Mouse (Mus musculus) fat pad, adult 2 months (tissue): ENCODE data around the gene Akap2.
A peak's percentile ranks its signal among the peaks of the same experiment; 100 is the strongest.

Experiments
- DNase-seq: peaks from one replicate; pipeline ENCODE4 v3.0.0-alpha.2; 2011; ENCODE audit warnings: low read depth, low spot score; ENCODE audit errors: extremely low read depth

Gene Akap2

DNA sequence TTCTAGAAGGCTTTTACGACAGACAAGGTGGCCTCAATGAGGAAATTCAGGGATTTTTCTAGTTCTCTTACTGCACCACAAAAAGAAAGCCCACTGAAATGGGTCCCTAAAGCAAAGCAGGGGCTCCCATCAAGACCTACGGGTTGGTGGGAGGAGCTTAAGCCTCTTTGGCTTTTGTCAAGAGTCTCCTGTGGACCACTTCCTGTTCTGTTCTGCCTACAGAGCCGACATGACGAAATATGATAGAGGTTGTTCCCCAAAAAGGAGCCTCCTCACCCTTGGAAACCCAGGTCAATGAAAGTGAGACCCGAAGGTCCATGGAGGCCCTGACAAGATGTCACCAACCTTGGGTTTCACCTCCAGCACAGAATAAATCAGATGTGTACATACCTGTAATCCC lies 185.2 kb downstream of the Akap2 start:
- DNase-seq, result no peak

DNA sequence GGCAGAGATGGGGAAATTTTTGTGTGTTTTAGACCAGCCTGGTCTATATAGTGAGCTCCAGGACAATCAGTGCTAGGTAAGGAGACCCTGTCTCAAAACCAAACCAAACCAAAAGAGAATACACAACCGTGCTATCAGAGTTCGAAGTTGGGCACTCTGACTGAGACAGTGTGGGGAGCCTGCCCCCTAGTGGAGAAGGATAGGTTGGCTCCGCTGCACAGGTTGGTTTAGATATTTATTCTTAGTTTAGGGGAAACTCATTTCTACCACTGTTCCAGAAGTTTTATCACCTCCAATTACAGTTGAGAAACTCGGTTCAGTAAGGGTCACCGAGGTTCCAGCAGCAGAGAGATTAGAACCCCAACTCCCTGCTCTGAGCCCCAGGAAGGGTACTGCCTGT lies 186.8 kb downstream of the Akap2 start:
- no peak for DNase-seq

DNA sequence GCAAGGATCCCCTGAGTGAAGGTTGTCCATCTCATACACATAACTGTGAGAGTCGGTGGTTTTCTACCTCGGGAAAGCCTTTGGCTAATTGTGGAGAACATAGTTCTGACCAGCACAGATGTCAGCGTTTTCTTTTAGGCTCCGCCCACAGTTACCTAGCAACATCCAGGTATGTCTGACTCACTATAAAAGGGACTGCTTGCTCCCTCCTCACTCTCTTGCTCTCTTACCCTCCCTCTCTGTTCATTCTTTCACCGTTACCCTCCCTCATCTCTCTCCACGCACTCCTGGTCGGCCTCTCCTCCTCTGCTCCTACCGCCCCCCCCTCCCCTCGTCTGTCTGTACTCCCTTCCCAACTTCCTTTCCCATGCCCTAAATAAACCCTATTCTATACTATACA lies 187.2 kb downstream of the Akap2 start:
- DNase-seq, result no peak

DNA sequence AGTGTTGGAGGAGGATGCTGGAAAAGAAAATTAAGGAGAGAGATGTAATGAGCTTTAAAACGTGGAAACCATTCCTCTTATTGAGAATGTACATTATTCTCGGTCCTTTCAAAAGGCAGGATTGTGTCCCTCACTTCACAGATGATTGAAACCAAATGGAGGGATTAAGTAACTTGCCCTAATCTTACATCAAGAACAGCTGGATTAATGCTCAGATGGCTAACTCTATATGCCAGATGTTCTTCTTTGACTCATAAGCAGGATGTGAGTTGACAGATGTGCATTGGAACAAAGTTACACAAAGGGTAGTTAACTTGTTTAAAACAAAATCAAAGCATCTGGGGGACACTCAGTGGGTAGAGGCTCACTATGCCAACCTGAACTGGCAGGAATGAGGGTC lies 189.3 kb downstream of the Akap2 start:
- DNase-seq, result no peak

DNA sequence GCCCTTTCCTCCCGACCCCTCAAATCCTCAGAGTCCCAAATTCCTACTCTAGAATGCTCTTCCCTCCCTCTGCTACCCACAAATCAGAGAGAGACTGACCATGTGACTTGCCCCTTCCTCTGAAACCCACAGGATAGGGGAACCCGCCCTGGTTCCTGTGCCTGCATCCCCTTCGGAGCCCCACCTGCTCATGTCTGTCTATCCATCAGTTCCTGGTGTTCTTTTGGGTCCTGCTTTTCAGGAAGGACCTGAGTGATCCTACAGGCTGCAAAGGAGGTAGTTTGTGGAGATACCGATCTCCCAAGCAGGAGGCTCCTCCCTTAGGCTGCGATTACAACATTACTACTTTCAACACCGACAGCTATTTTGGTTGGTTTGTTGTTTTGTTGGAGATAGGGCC lies 191.4 kb downstream of the Akap2 start:
- DNase-seq, result no peak

DNA sequence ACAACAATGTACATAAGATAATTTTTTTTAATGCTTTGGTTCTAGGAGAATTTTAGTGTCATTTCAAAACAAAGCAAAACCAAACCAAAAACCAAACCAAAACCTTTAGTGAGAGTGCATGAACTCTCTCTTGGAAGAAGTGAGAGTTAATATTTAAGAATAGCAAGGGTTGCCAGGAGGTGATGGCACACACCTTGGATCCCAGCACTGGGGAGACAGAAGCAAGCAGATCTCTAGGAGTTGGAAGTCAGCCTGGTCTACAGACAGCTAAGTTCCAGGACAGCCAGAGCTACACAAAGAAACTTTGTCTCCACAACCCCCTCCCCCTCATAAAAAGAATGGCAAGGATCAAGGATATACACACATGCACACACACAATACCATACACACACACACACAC lies 195.6 kb downstream of the Akap2 start:
- DNase-seq, result no peak

DNA sequence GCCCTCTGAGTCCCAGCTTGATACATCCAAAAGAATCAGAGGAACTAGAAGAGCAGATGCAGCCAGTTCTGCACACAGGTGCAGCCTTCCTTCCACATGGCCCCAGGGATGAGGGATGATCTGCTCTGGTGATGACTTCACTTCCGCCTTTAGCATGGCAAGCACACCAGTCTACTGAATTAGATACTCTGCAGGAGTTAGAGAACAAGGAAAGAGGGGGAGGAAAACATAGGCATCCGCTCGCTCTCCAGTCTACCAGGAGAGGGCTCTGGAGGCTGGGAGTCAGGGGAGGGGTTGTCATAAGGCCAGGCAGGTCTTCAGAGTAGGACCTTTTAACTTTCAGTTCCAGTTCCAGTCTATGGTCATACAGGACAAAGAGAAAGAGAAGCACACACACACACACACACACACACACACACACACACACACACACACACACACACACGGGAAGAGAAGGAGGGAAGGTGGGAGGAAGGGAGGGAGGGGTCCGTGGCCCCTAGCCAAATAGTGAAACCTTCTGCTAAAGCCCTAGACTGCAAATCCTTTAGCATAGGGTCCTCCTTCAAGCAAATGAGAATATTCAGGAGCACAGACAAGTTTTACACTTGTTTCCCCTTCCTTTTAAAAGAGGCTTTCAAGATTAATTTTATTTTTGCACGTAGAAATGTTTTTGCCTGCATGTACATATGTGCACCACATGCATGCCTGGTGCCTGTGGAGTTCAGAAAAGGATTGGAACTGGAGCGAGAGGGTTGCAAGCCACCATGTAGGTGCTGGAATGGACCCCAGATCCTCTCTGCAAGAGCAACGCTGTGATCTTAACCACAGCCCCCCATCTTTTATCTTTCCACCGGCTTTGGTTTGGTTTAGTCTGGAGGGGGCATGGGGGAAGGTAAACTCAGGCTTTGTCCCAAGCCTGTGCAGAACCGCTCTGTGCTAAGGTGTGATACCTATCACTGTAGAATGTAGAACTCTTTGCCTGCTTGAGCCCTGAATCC lies 197.0 kb downstream of the Akap2 start:
- no peak for DNase-seq

DNA sequence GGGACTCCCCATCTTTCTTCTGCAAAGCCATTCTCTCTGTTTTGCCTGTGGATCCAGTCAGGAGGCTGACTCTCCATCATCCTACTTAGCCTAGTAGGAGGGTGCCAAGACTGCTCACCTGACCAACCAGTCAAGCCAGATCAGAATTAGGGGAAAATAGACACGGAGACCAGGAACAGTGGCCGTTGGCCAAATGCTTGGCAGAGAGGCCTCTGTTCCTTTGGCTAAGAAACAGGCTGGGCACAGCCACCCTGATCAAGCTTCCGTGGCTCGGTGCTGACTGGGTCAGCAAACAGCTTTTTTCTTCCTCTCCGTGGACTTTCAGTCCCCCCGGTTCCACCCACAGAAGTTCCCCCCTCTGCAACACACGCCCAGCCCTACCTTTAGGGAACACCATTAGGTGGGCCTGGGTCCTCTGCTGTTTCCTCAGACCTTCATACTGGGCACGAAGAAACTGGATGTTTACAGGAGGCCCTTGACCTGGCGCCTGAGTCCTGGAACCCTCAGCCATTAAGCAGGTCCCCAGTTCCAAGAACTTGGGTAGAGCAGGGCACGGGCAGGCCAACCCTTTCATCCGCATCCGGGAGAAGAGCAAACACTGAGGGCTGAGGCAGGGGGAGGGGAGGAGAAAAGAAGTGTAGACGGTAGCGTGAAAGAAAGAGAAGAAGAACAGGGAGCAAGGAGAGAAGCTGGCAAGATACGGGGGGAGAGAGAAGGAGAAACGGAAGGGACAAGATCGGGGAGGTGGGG lies 197.9 kb downstream of the Akap2 start:
- peak; percentile 76 for DNase-seq

DNA sequence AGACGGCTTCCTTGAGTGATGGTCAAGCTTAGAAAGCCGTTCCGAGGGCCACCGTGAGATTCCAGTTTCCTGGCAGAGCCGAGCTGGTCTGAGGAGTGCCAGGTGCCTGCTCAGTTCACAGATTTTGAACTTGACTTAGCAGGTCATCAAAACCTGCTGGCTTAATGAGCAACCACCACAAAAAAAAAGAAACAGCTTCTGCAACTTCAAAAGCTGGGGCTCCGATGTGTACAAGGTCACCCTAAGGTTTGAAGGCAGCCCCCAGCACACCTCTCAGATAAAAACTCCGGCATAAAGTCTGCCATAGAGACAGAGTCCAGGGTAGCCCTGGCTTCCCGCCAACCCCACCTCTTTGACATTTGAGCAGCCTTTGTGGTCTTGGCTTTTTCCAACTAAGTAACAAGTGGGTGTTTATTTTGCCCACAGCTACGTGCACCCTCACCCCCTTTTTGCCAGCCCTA lies 198.8 kb downstream of the Akap2 start, which contains the start of gene D630039A03Rik:
Gene D630039A03Rik (minus strand): TSS at position 97 of the 461 bp plus-strand sequence.
- DNase-seq, result no peak

DNA sequence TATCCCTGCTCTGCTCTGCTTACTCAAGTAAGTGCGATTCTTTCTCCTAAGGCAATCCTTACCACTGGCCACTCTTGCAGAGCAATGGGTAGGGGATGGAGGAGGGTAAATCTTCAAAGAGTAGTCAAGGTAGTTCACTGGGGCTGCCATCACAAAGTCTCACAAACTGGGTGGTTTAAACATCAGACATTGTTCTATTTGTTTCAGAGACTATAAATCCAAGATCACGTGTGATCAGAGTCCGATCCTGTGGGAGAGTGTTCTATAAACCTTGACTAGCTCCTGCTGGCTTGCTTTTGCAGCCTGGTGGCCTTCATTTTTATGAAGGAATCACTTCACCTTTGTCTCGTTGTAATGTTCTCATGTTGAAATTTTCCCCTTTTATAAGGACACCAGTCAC lies 199.3 kb downstream of the Akap2 start:
- DNase-seq, result no peak

DNA sequence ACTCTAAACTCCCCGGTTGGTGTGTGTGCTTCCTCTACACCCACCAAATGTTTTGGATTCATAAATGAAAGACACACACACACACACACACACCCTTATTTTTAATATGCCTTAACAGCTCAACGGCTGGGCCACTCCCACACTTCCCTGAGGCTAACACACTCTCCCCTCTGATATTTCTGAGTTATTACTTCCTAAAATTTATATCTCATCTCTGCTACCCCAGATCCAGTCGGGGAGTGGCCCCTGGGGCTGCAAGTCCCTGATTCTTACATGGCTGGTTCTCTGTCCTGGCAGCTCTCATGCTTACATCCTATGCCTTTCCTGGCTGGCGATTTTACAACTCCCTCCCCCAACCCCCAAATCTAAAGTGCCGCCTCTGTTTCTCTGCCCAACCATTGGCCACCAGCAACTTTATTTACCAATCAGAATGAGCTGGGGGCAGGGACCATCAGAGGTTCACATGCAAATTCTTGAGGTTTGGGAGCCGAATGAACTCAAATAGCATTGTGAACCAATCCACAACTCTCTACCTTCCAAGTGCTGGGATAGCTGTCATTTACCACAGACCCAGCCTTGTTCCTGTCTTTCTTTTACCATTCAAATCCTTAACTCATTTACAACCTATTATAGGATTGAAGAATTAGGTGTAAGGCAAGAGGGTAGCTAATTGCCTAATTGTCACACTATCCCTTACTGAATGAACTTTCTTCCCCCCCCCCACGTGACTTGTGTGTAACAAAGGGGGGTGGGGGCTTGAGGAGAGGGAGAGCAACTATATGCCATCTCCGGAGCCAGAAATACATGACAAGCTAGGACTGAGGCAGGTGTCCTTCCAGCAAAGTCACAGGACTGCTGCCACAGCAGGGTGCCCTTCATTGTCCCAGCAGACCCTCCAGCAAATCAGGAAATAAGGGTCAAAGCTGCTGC lies 202.3 kb downstream of the Akap2 start:
- no peak for DNase-seq

DNA sequence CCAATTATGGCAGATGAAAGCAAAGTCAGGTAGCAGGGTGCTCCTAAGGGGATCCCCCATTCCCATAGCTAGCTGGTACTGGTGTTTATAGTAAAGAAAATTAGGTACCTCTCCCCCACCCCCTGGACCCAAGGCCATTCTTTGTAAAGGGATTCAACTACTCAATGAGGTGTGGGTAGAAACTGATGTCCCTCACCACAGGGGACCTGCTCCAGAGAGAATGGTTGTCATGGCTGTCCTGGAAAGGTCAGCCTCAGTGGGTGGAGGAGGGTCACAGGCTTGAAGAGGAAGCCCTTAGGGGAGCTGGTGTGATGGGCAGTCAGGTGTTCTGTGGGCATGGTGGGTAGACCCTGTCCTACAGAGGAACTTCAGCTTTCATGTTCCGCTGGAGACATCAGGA lies 203.1 kb downstream of the Akap2 start:
- DNase-seq, result no peak

DNA sequence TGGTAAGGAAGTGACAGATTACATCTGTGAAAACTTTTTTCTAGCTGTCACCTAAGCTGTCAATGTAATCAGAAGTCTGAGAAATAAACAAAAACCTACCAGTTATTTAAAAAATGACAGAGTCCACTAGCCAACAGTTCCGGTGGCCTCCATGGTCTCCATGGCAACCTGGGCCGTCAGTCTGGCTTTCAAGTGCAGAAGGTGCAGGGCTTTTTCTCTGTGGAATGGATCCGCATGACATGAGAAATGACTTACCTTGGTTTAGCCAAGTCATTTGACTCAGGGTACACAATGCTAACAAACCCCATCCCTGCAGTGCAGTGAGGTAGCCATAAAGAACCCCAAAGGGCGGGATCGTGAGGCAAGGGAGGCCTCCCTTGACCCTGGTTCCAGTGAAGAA lies 204.7 kb downstream of the Akap2 start:
- no peak for DNase-seq

DNA sequence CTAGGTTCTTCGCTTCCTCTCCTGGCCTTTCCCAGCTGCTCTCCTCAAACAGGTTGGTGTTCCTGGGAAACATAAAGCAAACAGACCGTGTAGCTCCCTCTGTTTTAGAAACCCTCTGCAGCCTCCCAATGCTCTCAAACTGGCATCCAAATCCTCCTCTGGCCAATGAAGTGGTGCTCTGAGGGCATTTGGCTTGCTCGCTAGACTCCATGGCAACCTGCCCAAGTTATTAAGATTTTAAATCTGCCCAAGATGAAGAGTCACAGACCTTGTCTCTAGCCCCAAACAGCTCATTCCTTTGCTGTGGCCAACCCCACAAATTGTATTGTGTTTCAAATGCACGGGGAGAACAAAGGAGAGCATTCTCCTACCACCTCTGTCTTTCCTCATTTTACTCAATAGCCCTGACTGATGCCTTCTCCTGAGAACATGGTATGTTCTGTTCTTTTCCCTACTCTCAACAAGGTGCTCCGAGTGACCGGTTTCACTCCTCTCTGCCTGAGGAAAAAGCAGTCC lies 207.2 kb downstream of the Akap2 start:
- DNase-seq, result no peak

DNA sequence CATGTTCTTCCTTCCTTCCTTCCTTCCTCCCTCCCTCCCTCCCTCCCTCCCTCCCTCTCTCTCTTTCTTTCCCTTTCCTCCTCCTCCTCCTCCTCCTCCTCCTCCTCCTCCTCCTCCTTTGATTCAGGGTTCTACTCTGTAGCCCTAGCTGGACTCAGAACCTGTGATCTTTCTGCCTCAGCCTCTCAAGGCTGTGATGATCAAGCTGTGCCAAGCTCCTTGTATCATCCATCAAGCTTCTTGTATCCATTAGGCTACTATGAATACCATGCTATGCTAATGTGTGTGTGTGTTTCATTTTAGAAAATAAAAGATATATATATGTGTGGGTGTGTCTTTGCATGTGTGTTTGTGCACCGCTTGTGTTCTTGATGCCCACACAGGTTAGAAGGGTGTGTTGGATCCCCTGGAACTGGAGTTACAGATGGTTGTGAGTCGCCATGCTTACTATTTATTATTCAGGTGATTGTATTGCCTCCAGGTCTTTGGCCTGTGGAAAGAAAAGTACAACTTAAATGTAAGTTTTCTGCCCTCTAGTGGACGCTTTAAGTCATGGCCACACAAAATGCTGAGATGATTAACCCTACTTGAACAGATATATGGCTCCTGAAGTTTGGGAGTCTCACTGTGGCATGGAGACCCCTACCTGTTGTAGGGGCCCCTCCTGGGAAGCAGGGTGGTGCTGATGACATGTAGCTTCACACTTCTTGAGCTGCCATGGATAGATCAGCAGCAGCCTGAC lies 210.2 kb downstream of the Akap2 start:
- no peak for DNase-seq

DNA sequence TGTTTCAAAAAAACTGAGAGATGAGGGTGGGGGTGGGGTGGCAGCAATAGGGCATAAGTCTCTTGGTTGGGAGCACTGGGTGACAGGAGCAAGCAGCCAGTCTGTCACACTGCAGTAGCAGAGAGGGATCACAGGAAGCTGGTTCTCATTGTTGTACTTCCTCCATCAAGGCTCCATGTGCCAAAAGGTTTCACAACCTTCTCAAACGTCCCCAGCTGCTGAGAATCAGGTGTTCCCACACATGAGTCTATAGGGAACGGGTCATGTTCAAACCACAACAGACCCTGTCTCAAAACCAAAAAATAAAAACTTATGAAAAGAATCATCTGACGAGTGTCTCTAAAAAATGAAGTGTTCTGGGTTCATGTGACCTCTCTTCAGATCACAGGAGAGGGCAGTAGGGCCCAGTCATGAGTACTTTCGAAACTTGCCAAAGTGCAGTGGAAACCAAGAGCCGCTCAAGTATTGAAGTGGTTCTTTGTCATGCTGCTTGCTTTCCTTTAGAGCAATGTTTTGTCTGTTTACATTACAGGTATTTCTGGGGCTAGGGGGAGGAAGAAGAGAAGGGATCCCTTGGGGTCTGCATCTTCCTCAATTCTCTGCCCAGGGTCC lies 213.2 kb downstream of the Akap2 start:
- no peak for DNase-seq

DNA sequence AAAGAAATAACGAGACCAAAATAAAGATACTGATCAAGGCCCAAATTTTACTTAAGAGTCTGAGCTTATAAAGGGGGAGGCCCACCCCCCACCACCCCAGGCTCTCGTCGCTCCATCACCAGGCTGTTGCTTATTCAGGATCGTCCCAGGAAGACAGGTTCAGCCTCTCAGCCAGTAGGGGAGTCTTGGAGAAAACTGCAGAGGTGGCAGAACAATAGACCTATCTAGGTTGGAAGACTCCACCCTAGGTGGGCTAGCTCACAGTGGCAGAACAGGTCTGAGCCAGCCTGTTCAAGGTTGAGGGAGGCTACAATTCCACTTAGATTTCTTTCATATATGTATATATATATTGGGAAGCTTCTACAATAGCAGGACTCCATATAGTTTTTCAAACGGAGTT lies 216.7 kb downstream of the Akap2 start:
- no peak for DNase-seq

DNA sequence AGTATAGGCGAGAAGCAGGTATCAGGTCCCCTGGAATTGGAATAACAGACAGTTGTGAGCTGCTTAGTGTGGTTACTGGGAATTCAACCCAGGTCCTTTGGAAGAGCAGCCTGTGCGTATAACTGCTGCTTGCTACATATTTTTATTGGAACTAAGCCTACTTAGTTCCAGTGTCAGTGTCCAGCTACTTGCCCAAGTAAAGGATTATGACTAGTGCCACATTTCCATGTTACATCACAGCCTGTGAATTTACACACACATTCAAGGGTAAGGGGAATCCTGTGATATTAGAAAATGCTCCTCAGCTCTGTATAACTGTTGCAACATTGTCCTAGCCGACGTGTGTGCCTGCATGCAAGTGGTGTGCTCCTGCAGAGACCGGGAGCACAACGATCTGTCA lies 219.8 kb downstream of the Akap2 start:
- DNase-seq, result peak; percentile 61

DNA sequence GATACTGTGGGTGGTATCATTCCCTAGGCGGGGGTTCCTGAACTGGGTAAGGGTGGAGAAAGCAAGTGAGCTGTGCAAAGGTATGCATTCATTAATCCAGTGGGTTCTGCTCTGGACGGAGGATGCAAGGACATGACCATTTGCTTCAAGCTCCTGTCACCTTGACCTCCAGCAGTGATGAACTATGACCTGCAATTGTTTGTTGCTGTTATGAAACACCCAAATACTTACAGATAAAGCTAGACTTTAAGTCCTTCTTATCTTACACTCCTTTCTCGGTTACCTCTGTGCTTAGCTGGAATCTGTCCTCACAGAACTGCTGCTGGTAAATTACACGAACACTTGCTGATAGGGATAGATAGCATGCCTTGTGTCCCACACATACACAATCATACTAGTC lies 223.2 kb downstream of the Akap2 start:
- DNase-seq, result no peak

DNA sequence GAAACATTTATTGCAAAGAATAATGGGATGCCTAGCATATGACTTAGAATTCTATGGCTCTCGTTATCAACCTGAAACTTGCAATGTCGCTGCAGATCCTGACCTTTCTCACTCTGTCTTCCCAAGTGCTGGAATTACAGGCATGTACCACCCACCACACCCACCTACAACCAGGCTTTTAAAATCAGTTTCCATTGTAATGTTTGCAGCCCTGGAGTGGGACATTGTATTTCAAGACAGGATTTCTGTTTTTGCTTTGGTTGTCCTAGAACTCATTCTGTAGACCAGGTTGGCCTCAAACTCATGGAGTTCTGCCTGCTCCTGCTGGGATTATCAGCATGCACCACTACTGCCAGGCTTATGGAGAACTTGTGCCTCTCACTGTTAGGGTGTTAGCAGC lies 225.4 kb downstream of the Akap2 start:
- no peak for DNase-seq
